Mouse (Mus musculus) brain, adult 2 months (tissue): ENCODE measurements around the gene Cnst.

Experiments used
- DNase-seq: peaks from one replicate; pipeline ENCODE4 v3.0.0; 2011; ENCODE audit warnings: low read depth, low spot score

The Cnst gene

DNA sequence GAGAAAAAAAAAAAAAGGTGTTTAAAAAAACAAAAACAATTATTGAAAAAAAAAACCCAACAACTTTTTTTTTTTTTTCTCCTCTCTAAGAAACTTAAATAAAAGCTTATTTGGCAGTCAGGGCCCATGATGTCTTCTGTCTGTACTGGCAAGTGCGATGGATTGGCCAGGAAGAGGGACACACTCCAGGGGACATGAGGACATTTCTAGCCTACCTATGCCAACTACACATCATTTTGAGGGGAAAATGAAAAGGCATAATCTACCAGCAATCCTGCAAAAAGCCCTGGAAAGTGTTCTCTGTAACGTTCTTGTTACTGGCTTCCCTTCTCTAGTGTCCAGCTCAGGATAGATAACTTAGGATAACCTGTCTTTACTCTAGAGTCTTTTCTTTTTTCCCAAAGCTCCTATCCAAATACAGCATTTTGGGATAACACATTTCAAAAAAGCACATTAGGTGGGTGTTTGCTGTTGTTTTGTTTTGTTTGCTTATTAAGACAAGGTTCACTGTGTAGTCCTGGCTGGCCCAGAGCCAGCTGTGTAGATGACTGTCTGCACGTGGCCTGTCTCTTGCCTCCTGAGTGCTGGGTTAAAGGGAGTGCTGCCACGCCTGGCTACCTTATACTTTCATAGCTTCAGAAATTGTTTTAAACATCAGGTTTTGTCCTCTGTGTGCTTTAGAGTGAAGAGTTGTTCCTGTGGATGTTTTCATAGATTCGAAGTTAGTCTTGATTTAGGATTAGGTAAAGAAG, 7.2 kb downstream of the Cnst start:
- DNase-seq = peak; percentile 60

DNA sequence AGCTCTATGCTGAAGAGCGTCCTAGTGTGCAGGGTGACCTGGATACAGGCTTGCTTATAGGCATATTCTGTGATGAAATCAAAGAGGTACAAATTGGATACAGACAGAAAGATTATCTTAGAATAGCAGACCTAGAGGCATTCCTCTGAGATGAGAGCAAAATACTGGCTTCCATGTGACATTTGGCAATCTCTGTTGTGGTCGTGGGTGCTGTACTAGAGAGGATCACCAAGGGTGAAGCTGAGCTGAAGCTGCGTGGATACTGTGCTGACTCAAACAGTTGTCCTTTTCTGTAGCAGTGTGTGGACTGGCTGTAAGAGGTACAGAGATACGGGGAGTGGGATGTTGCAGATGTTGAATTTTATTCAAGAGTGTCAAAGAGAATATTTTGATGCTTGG, 7.8 kb downstream of the Cnst start:
- peak; percentile 31 for DNase-seq

DNA sequence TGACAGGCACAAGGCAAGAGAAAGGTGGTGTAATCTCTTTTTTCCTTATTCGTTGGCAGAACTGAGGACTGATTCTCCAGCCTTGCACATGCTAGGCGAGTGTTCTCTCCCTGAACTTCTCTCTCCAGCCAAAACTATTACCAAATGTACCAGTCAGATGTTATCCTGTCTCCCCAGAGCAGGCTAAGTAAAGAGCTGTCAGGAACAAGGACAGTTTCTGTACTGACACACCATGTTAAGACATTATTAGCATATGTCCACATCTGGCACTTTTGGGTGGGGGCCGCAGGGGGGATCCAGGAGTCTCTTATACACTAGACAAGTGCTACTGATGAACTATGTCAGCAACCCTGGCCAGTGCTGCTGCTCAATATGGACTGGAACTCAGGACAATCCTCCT, 10.8 kb downstream of the Cnst start:
- no peak for DNase-seq

DNA sequence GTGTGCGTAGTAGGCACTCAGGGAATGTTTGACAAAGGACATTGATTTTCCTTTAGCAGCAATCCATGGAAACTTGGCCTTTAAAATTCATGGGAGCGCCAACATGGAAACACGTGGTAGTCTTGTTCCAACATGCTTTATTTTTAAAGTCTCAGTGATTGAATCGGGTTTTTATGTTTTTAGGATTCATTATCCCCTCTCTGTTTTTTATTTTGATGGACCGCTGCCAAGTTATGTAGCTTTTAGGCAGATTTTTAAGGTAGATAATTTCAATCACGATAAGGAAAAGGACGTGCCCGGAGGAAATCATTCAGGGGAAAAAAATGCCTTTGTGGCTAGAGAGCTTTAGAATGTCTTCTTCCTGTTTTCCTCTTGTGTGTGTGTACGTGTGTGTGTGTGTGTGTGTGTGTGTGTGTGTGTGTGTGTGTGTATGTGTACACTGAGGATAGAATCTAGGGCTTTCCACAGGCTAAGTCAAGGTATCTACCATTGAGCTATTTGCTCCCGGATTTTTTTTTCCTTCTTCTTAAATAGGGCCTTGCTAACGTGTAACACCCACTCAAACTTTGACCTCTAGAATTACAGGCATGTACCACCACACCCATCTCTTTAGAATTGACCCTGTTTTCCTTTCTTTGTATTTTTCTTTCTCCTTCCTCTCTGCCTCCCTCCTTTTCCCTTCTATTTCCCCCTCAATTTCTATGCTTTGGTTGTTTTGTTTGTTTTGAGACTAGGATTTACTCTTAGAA, 13.4 kb downstream of the Cnst start:
- no peak for DNase-seq

DNA sequence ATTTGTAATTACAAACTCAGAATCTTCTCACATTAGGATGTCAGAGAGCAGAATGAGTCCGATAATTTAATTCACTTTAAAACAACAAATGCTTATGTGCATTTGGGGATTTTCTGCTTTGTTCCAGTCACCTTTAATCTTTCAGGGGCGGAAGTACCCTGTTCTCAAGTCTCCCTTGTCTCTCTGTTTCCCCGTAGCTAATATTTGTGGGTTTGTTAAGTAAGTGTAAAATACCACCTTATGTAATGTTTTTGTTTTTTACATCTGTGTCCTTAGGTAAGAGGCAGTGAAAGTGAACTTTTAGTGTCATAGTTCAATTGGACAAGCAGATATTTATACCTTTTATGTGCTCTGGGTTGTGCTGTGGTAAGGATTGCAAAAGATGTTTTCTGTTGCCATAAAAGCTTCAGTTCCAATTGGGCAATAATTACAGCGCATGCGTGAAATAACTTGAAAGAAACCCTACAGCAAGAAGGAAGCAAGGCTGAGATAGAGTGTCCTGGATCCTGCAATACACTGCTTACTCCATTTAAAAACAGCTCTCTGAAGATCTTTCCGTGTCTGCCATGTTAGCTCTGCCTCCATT, 14.8 kb downstream of the Cnst start:
- no peak for DNase-seq

DNA sequence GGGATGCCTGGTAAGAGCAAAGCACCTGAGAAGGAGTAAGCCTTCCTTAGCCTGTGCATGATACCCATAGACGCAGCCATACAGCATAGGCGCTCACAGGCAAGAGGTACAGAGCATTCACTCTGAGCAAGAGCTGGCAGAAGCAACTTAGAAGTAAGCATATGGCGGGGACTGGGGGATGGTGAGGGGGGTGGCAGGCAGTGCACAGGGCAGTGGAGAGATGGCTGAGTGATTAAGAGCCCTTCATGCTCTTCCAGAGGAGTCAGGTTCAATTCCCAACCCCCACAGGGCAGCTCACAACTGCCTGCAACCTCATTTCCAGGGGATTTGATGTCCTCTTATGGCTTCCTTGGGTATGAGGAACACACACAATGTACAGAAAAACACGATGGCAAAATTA, 17.0 kb downstream of the Cnst start:
- DNase-seq = peak; percentile 33

DNA sequence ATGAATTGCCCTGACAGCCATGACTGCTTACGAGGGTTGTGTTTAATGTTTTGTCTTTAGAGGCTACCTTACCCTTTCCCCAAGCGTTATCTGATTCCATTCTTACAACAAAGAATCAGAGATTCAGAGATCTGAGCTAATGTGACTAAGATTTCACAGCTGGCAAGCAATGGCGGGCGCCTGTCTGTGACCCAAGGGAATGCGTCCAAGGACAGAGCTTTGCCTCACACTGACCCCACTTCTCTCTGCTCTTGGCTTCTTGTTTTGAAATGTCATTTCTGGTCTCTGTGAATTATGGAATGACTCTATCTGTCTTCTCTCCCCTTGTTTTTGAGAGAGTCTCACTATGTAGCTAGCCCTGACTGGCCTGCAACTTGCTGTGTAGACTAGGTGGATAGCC, 17.8 kb downstream of the Cnst start:
- no peak for DNase-seq

DNA sequence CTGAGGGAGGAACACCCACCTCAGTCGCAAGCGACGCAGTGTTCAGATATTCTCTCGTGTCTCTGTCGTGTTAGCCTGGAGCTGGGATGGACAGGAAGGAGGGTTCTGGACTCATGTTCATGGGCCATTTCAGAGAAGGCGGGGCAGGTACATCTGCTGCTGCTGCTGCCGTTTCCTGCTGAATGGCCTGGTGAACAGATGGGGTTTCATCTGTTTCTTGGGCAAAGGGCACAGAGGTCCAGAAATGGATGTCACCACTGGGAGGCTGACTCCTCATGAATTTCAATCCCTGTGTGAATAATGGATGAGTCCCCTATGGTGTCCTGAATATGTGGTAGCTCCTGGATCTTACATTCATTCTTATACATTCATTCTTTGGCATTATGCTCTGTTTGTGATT, 21.4 kb downstream of the Cnst start:
- DNase-seq = no peak

DNA sequence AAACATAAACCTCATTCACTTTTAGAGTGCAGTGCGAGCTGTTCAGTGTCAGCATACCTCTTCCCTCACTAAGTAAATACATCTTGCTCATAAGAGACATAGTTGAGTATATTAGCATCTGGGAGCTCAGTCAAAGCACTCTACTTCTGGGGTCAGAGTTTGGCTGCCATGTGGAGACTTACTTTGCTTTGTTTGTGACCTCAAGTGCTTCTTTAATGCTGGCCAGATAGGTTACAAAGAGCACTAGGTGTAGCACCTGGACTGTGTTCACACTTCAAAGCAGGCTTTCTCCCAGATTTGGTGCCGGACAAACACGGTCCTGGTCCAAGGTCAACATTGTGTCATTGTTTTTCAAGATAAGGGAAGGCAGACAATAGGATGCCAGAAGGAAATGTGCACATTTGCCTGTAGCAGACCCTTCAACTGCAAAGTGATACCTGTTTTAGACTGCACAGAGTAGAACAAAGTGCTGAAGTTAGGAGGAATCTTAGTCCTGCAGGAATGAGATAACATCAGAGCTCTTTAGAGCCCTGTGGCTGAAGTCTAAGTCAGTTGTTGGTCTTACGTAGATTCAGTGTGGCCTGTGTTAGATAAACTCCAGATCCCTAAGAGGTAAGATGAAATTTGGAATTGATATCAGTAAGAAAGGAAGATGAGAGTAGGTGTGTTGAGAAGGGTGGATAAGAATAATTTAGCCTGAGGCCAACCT, 22.7 kb downstream of the Cnst start:
- no peak for DNase-seq

DNA sequence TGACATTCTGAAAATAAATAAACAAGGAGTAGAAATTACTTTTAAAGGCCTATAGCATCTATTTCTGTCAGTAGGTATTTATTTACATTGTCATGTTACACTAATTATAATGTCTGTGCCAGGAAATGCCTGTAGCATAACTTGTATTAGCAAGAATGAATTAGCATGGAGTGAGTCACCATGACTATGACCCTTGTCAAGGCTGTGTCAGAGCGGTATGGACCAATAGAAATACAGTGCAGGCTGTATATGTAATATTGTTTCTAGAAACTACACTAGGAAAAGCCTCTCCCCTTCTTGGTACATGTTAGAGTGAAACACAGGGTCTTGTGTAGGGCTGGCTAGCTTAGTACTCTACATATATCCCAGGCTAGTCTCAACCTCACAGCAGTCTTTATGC, 24.3 kb downstream of the Cnst start:
- DNase-seq = no peak

DNA sequence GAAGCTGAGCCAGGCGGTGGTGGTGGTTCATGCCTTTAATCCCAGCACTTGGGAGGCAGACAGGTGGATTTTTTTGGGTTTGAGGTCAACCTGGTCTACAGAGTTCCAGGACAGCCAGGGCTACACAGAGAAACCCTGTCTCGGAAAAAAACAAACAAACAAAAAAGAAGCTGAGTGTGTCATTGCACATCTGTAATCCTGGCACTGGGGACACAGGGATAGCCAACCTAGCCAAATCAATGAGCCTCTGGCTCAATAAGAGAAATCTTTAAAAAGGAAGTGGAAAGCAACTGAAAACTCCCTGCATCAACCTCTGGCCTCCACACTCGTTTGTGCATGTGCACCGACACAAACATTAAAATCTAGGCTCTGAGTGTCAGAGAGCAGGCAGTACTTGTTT, 25.5 kb downstream of the Cnst start:
- DNase-seq = no peak

DNA sequence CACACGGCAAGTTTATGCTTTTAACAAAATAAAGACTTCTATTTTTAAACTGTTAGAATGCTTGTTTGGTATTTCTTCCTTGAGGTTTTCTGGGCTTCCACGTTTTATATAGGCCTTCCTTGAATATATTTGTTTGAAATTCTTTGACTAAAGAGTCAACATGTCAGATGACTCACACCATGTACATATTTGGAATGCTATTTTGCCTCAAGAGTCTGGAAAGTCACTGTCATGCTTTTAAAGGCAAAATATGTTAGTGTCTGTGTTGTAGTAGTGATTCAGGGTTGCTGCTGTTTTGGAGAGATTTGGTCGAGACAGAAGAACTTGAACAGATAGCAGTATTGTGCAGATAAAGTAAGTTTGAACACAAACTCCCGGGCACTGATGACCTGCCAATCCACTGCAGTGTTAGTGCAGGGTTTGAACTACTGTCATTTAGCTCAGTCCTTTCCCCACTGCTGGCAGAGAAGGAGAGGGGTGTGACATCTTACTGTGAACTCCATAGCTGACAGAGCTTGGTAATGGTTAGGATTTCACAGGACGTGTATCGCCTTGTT, 27.6 kb downstream of the Cnst start:
- DNase-seq = no peak

DNA sequence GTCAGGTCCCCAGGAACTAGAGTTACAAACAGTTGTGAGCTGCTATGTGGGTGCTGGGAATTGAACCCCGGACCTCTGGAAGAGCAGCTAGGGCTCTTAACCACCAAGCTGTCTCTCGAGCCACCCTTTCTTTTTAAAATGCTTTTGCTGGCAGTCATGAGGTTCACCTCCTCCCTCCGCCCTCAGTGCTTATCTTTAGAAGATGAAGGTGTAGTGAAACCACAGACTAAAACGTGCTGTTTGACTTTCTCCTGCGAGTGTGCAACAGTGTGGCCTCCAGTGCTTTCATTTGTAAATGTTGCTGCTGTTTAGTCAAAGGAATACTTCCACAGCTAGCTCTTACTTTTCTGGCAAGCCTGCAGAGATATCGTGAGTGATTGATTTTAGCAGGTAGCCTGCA, 32.5 kb downstream of the Cnst start:
- peak; percentile 50 for DNase-seq

DNA sequence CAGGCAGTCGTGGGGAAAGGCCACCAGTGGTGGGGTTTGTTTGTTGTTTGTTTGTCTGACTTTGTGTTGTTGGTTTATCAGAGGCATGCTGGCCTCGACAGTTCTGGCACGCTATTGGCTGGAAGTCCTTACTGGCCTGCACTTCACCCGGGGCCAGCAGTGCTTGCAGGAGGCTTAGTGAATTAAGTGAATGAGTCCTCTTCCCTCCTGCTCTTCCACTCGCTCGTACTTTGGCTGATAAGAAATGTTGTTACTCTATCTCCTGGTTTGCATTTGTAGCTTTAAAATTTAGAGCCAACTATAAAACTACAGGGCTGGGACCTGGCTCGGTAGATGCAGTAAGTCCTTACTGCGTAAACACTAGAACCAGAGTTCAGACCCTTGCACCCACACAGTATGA, 34.0 kb downstream of the Cnst start:
- no peak for DNase-seq

DNA sequence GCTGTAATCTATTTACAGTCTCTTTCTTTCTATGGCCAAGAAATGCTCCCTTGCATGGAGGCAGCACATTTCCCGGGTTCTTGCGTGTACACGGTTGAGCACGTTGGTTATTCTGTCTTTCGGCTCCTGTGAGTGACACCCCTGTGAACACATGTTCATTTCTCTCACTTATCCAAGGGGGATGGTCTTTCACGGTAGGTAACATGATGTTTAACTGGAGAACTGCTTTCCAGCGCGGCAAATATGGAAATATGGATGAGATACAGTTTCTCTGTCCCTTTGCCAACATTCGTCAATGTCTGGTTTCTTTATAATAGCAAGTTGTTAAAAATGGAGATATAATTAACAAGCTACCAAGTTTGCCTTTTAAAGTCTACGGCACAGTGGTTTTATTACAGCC, 35.3 kb downstream of the Cnst start:
- no peak for DNase-seq

DNA sequence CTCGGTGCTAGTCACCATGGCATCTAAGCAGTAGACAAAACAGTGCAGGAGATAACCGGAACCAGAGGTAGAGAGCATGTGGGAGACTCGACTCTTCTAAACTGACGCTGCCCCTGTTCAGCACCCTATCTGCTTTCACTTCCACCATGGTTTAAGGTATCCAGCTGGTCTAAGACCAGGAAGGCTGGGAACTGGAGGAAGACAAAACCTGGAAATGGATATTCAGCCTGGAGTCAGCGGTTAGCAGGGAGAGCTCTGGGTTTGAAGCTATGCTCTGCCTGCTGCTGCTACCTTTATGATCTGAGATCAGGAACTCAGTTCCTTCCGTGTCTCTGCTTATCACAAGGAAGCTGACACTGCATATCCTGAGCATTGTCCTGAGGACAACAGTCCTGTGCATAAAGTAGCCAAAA, 35.9 kb downstream of the Cnst start:
- peak; percentile 35 for DNase-seq

DNA sequence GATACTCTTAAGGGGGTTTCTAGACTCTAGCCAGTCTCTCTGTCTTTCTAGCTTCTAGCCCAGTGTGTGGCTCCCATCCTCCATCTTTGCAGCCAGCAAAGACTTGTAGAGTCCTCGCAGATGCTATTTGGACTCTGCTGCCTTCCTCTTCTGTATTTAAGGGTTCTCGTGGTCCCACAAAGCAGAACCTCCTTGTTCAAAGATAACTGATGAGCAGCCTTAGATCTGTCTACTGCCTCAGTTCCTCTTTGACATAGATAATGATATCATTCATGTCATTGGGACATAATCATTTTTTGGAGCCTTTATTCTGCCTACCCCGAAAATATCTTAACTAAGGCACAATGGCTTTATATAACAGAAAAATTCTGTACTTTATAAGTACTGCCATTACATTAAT, 36.9 kb downstream of the Cnst start:
- no peak for DNase-seq

DNA sequence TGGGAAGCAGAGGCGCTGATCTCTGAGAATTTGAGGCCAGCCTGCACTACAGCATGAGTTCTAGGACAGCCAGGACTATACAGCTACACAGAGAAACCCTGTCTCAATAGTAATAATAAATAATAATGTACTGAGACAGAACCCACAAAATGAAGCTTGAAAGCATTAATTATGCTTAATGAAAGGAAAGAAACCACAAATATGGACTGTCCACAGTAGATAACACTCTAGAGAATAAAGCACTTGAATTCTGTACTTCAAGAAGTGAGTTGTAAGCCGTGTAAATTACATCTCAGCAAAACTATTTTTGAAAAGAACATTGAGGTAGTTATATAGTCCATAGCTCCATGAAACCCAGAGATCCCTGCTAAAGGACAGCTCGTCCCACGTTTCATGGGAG, 38.0 kb downstream of the Cnst start:
- DNase-seq = no peak

DNA sequence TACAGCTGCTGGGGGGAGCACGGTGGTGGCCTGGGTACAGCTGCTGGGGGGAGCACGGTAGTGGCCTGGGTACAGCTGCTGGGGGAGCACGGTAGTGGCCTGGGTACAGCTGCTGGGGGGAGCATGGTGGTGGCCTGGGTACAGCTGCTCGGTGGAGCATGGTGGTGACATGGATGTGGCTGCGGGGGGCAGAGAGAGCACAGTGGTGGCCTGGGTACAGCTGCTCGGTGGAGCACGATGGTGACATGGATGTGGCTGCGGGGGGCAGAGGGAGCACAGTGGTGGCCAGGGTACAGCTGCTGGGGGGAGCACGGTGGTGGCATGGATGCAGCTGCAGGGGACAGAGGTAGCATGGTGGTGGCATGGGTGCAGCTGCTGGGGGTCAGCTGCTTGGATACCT, 39.5 kb downstream of the Cnst start:
- DNase-seq = no peak

DNA sequence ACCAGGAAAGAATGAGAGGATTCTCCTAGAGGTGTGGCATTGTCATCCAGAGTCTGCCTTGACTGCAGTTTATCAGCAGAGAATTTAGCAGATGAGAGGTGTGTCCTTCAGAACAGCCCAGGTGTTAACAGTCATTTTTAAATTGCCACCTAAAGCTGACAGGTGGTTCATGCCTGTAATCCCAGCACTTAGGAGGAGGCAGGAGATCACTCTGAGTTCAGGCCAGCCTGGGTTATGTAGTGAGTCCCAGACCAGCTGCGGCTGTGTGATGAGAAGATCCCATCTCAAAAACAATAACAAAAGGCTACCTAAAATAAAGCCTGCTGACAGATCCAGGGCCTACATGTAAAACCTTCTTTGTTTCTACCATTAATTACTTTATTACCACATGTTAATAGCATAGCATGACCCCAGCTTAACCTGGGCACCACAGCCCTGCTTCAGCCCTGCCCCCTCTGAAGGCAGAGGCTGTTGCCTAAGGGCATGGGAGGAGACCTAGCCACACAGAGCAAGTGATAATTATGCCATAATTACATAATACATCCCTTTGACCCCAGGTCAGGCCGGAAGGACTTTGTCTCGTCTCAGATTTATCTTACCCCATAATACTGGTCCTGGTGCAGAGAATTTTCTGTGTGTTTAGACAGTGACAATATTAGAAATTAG, 40.4 kb downstream of the Cnst start:
- DNase-seq = no peak

DNA sequence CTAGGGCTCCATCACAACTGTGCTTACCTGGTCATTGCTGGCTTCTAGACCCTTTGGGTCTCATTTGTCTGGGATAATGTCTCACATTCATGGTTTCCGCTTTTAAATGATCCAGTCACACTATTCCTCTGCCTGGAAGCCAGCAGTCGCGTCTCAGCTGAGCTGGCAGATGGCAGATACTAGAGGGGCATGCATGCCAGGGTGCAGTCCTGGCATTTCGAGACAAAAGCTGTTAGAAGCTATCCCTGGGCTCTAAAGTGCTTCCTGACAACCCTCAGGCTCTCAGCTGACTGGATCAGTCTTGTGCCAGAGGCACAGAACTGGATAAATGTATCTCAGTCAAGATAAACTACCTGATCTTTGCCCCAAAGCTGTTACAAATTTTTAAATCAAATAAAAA, 42.1 kb downstream of the Cnst start:
- DNase-seq = peak; percentile 95

DNA sequence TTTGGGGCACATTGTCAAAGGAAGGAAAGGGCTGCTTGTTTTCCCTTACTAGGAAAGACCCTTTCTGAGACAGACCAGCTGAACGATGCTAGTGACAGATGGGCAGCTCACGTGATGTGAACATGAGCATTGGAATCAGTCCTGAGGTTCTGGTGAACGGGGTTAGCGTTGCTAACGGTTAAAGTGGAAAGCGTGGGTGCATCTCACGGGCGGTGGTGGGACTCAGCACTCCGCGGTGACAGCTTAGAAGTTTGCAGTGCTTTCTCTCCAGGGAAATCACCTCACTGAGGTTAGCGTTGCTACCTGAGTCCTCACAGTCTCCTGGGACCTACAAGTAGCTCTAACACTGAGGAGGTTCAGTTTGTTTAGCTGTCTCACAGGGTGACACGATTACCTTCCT, 45.5 kb downstream of the Cnst start:
- peak; percentile 87 for DNase-seq
